Mouse (Mus musculus) midbrain, embryonic 10.5 days (tissue): ENCODE measurements around the gene Mrps11. TPM values are rescaled to one million over a fixed set of nuclear protein-coding genes. Genes with fewer than 3 reads are reported as not detected.

ENCODE experiments used
- polyA plus RNA-seq: library from polyadenylated mRNA; unstranded; fragments of >200 nt; fragmentation: Nextera tagmentation; extraction: Ambion mirVana; gene quantifications from 2 replicates; pipeline ENCODE4 v1.2.1, GENCODE M21; 2016

Gene Mrps11
- polyA plus RNA-seq, 1 experiment from 2014 or later: 97.8 TPM

Other genes with a start within 250 kb of the Mrps11 start
- gene Ntrk3, start 45.1 kb upstream of the Mrps11 start, polyA plus RNA-seq: 2.1 and 2.7 TPM in 2 replicates
- gene Mrpl46, start 412 bp downstream of the Mrps11 start, polyA plus RNA-seq: 75.5 and 87.7 TPM in 2 replicates
- 23.4 and 24.4 TPM in 2 replicates for gene Det1, start 64.1 kb downstream of the Mrps11 start, polyA plus RNA-seq
- 72.2 and 76.5 TPM in 2 replicates for gene Aen, start 112.7 kb downstream of the Mrps11 start, polyA plus RNA-seq
- 0.39 and 0.75 TPM in 2 replicates for gene Isg20, start 130.3 kb downstream of the Mrps11 start, polyA plus RNA-seq